Mouse (Mus musculus): ENCODE results near the gene Mttp. TPM values are rescaled to one million over a fixed set of nuclear protein-coding genes. Genes with fewer than 3 reads are reported as not detected.

The Mttp gene
- polyA plus RNA-seq, 2 experiments: 4.9 to 6.7 TPM

DNA sequence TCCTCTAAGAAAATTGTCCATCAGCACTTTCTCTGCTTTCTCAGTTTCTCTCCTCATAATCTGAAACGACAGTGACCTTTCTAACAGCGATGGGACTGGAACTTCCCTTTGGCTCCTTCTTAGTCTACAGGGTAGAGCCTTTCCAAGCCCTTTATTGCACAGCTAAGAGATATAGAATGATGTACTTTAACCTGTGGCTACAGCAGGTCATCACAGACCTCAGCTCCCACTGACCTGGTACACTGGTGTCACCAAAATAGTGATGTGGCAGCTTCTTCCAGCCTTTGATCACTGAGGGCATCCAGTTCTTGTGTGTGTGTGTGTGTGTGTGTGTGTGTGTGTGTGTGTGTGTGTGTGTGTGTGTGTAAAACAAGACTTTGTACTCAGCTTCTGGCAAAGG, 23.3 kb downstream of the Mttp start:
- 84% methylated on average over 2 of the region's 2 CpGs for WGBS
- Histone ChIP-seq H3K4me3 (replicated peaks; ENCODE audit: low read length) (no peak overlapping the region), H3K36me3 (ENCODE audit: control insufficient read depth, insufficient read depth, low read length) (no peaks in the 10 kb centered on the region), H3K27ac (replicated peaks; ENCODE audit: low read depth, low read length) (no peak overlapping the region), H3K9me3 (ENCODE audit: control insufficient read depth, low read length) (no peaks in the 10 kb centered on the region), H3K9ac (ENCODE audit: low read depth, low read length, severe bottlenecking) (no peak overlapping the region), H3K4me2 (replicated peaks; ENCODE audit: low read depth, low read length, severe bottlenecking) (no peak overlapping the region), H3K27me3 (ENCODE audit: control insufficient read depth, insufficient read depth, low read length) (no peaks in the 10 kb centered on the region), H3K4me1 (ENCODE audit: control insufficient read depth, insufficient read depth, low read length) (no peaks in the 10 kb centered on the region)
- ATAC-seq (ENCODE audit: low FRiP score, low read depth) (no peak), DNase-seq (ENCODE audit: low spot score) (no peak)
- TF ChIP-seq POLR2A (IDR thresholded peaks at IDR 0.05; ENCODE audit: borderline replicate concordance, extremely low read depth, insufficient read depth, insufficient read length): no peak

DNA sequence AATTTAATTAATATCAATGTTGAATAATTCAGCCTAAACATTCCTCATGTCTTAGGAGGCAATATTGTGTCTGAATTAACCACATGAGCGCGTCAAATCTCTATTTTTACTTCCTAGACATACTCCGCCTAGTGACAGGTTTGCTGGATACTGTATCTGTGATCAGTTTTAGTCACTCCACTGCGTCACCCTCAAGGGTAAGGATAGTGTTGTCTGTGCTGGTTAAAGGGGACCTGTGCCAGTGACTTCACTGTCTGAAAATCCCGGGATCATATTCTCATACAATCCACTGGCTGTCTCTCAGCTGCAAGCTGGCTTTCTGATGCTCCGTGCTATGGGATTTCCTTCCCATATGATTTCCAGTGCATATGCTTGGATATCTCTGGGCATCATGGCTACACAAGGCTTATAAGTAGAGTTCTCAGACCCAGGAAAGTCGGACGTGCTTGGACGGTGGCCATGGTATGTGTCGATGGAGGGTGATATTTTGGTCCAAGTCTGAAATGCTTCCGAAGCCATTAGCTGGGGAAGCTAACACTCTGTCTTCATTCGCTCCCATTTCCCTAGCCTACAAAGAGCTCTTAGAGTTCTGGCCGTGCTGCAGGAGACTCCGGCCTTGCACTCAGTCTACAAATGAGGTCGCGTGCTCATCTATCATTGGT, 25.2 kb downstream of the Mttp start:
- ATAC-seq (ENCODE audit: low FRiP score, low read depth): peak; percentile 77
- no peaks in the 10 kb centered on the region for H3K27me3 ChIP-seq (ENCODE audit: control insufficient read depth, insufficient read depth, low read length)
- H3K4me2 ChIP-seq (replicated peaks; ENCODE audit: low read depth, low read length, severe bottlenecking): no peak overlapping the region
- 92% methylated on average over 16 of the region's 16 CpGs for WGBS
- H3K4me1 ChIP-seq (ENCODE audit: control insufficient read depth, insufficient read depth, low read length): no peaks in the 10 kb centered on the region
- no peak overlapping the region for H3K9ac ChIP-seq (ENCODE audit: low read depth, low read length, severe bottlenecking)
- H3K27ac ChIP-seq (replicated peaks; ENCODE audit: low read depth, low read length): no peak overlapping the region
- H3K36me3 ChIP-seq (ENCODE audit: control insufficient read depth, insufficient read depth, low read length): no peaks in the 10 kb centered on the region
- no peak for DNase-seq (ENCODE audit: low spot score)
- TF ChIP-seq POLR2A (IDR thresholded peaks at IDR 0.05; ENCODE audit: borderline replicate concordance, extremely low read depth, insufficient read depth, insufficient read length): no peak
- no peak overlapping the region for H3K4me3 ChIP-seq (replicated peaks; ENCODE audit: low read length)
- H3K9me3 ChIP-seq (ENCODE audit: control insufficient read depth, low read length): no peaks in the 10 kb centered on the region

DNA sequence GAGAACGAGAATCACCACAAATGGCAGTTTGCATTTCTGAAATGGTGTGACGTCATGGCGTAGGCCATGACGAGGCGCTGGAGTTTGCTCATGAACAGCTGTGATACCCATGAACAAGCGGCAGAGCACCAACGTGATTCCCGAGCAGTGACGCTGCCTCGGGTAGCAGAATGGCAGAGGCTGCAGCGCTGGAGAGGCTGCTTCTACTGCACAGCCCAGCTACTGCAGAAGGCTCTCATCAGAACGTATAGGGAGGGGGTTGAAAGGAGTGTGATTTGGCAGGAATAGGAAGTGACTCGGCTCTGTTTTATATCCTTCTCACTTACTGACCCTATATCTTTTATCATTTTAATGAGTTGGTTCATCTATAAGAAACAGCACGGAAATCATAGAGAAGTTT, 25.9 kb downstream of the Mttp start:
- Histone ChIP-seq H3K9ac (ENCODE audit: low read depth, low read length, severe bottlenecking) (no peak overlapping the region), H3K27ac (replicated peaks; ENCODE audit: low read depth, low read length) (no peak overlapping the region), H3K27me3 (ENCODE audit: control insufficient read depth, insufficient read depth, low read length) (no peaks in the 10 kb centered on the region), H3K36me3 (ENCODE audit: control insufficient read depth, insufficient read depth, low read length) (no peaks in the 10 kb centered on the region), H3K9me3 (ENCODE audit: control insufficient read depth, low read length) (no peaks in the 10 kb centered on the region), H3K4me2 (replicated peaks; ENCODE audit: low read depth, low read length, severe bottlenecking) (no peak overlapping the region), H3K4me3 (replicated peaks; ENCODE audit: low read length) (no peak overlapping the region), H3K4me1 (ENCODE audit: control insufficient read depth, insufficient read depth, low read length) (no peaks in the 10 kb centered on the region)
- no peak for TF ChIP-seq POLR2A (IDR thresholded peaks at IDR 0.05; ENCODE audit: borderline replicate concordance, extremely low read depth, insufficient read depth, insufficient read length)
- DNase-seq (ENCODE audit: low spot score): no peak
- no peak for ATAC-seq (ENCODE audit: low FRiP score, low read depth)
- WGBS: 67% methylated on average over 14 of the region's 14 CpGs

DNA sequence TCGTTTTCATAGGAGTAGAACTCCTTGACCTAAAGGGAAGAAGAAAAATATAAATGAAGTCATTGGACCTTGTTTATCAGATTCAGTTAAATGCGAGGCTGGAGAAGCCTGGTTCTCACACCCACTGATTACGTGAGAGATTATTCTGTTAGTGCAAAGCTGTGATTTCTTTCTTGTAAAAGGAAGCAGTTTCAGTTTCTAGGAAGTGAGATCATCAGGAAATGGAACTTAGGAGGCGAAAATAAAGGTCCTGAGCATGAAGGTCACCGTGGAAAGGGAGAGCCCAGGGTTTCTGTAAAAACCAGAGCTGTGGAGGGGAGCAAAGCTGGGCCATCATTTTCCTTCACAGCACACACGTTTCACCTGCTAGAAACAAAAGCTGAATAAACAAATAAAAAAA, 26.4 kb downstream of the Mttp start:
- WGBS: 66% methylated on average over 6 of the region's 6 CpGs
- DNase-seq (ENCODE audit: low spot score): no peak
- ATAC-seq (ENCODE audit: low FRiP score, low read depth): no peak

DNA sequence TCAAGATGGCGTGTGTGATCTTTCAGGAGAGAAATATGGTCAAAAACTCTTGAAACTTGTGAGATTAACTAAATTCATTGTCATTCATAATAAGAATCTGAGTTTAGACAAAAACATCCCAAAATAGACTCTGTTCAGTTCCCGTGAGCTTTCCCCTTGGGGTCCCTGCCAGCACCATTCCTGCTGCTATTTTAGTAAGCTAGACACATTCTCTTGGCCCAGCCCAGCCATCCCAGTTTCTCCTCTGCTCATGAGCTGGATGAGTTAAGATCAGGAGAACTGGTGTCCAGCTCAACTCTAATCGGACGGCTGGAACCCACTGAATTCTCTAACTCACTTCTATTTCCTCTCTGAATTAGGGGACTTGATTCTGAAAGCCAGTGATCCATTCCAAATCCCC, 27.9 kb downstream of the Mttp start:
- no peak overlapping the region for H3K27ac ChIP-seq (replicated peaks; ENCODE audit: low read depth, low read length)
- ATAC-seq (ENCODE audit: low FRiP score, low read depth) (no peak), DNase-seq (ENCODE audit: low spot score) (no peak)
- no peaks in the 10 kb centered on the region for H3K9me3 ChIP-seq (ENCODE audit: control insufficient read depth, low read length)
- H3K4me3 ChIP-seq (replicated peaks; ENCODE audit: low read length): no peak overlapping the region
- no peak overlapping the region for H3K9ac ChIP-seq (ENCODE audit: low read depth, low read length, severe bottlenecking)
- H3K4me1 ChIP-seq (ENCODE audit: control insufficient read depth, insufficient read depth, low read length): no peaks in the 10 kb centered on the region
- H3K36me3 ChIP-seq (ENCODE audit: control insufficient read depth, insufficient read depth, low read length): no peaks in the 10 kb centered on the region
- no peaks in the 10 kb centered on the region for H3K27me3 ChIP-seq (ENCODE audit: control insufficient read depth, insufficient read depth, low read length)
- no peak overlapping the region for H3K4me2 ChIP-seq (replicated peaks; ENCODE audit: low read depth, low read length, severe bottlenecking)
- WGBS: 94% methylated on average over 4 of the region's 4 CpGs
- TF ChIP-seq POLR2A (IDR thresholded peaks at IDR 0.05; ENCODE audit: borderline replicate concordance, extremely low read depth, insufficient read depth, insufficient read length): no peak

More for the DNA sequence above, 26.4 kb downstream of the Mttp start:
- Histone ChIP-seq H3K4me3 (replicated peaks; ENCODE audit: low read length) (no peak overlapping the region), H3K9me3 (ENCODE audit: control insufficient read depth, low read length) (no peaks in the 10 kb centered on the region), H3K27ac (replicated peaks; ENCODE audit: low read depth, low read length) (no peak overlapping the region), H3K4me1 (ENCODE audit: control insufficient read depth, insufficient read depth, low read length) (no peaks in the 10 kb centered on the region), H3K9ac (ENCODE audit: low read depth, low read length, severe bottlenecking) (no peak overlapping the region), H3K27me3 (ENCODE audit: control insufficient read depth, insufficient read depth, low read length) (no peaks in the 10 kb centered on the region), H3K4me2 (replicated peaks; ENCODE audit: low read depth, low read length, severe bottlenecking) (no peak overlapping the region), H3K36me3 (ENCODE audit: control insufficient read depth, insufficient read depth, low read length) (no peaks in the 10 kb centered on the region)
- TF ChIP-seq POLR2A (IDR thresholded peaks at IDR 0.05; ENCODE audit: borderline replicate concordance, extremely low read depth, insufficient read depth, insufficient read length): no peak
